Mouse (Mus musculus) R1 (cell line): ENCODE measurements at regions not wholly inside any gene's neighbourhood (a gene's known extent, or its start where the extent isn't known, plus 50 kb on each side); places are given as distances from the start of the nearest gene placed in this dataset.

Source experiments
- DNase-seq: peaks from one replicate; pipeline ENCODE4 v3.0.0-alpha.2; 2018; ENCODE audit warnings: low read depth, low spot score

DNA sequence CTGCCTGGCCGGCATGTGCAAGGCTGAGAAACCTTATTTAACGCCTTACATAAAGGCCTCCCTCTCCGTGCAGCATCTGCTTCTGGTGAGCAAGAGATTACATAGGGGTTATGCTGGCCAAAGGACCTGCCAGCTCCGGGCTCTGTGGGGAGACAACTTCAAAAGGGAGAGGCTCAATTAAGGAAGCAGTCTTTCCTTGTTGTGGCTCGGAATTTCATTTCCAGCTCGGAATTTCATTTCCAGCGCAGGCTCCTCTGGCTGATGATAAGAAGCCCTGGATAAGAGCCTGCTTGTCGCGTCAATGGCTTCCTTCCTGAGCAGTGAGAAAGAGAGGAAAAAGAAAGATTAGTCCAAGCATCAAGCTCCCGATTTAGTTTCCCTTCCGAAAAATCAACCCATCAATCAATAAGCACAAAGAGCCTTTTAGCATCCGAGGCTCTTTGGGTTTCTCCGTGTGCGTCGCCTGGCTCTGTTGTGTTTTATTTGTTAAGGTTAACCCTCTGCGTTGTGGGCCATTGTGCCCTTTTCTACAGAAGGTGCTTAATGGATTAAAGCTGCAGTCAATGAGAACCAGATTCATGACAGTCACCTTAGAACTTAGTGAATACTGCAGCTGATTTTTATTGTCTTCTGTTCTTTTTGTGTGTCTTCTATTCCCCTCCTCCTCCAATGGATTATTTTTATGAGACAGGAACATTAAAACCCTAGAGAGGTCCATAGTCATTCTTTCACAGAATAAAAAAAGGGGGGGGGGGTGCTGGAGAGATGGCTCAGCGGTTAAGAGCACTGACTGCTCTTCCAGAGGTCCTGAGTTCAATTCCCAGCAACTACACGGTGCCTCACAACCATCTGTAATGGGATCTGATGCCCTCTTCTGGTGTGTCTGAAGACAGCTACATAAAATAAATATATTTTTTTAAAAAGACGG is 218.3 kb downstream of the Myo1b start:
- no peak for DNase-seq

GRCm38 (mm10) chr1:51696471-51696870 is 218.2 kb upstream of the Nabp1 start:
- DNase-seq: no peak

DNA sequence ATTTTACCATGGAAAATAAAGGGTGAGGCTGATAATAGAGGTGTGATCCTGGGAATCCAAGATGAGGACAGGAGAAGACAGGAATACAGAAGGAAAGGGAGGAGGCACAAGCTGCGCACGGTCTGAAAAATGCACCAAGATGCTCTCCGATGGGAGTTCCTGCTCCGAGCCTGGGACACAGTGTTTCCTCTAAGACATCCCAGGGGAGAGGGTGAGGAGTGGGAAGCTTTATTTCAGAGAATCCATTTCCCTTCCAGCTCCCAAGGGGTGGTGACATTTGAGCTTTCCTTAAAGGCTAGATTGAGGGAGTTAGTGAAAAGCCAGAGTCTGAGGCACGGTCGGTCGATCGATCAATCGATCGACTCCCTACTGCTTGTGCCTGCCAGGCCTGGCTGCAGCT is 212.7 kb upstream of the Nabp1 start:
- DNase-seq: no peak

DNA sequence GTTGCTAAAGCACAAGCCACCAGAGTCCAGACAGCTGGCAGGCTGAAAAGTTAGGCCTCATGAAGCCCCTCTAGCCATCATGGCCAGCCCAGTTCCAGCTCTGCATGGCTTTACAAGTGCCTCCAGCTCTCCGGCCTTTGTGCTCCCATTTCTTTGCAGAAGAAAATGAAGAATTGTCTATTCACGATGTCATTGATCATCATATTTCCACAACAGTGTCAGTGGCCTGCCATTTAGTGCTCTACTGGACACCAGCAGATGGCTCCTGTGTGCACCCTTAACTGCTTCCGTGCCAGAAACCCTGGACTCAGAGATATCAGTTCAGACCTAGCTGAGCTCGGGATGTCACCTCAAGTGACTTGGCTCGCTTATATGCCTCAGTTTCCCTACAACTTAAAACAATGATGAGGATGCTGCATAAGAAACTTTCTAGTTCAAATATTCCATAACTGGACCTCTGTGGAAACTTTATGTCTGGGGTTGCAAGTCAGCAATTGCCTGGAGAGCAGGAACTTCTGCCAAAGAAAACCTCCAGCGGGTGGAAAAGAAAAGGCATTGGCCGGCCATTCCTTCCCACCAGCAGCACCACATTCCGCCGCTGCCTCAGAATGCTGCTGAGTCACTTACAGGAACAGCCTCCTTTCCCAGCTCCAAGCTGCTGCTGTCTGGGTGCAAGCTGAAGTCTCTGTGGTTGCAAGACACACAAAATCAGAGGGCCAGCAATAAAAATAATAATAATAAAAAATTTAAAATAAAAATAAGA is 211.4 kb upstream of the Nabp1 start:
- DNase-seq: no peak

- DNase-seq: no peak
These were observed 210.7 kb upstream of the Nabp1 start for GRCm38 (mm10) chr1:51688946-51689345.

DNA sequence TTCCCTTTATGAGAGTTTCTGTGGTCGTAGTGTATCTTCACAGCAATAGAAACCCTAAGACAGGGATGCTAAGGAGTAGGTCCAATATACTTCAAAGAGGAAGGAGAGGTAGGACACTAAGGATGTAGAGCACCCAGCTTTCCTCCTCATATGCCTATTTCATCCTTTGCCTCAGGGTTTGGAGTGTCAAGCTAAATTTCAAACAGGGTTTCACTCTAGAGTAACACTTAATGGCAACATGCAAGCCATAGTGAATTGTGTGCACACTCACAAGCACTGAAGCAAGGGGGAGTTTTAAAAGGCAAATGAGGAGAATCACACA is 210.0 kb upstream of the Nabp1 start:
- DNase-seq: no peak

- DNase-seq: peak; percentile 72
These were observed 209.4 kb upstream of the Nabp1 start for GRCm38 (mm10) chr1:51687484-51688223.

GRCm38 (mm10) chr1:51686759-51687158 is 208.5 kb upstream of the Nabp1 start:
- no peak for DNase-seq

DNA sequence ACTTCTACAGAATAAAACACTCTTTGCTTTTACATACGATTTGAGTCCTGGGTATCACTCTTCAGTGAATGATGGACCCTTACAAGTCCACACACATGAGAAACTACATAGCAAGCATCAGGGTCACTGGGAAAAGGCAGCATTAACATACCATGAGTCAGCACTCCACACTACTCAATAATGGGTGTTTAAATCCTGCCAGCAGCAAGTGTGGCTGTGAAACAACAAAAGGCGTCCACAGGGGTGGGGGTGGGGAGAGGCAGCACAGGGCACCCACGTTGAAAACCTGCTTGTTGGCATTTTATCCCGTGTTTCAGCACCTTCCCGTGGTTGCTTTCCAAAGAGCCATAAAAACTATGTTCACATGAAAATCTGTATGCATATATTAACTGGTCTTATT is 204.0 kb upstream of the Nabp1 start:
- DNase-seq: peak; percentile 35

- DNase-seq: peak; percentile 27
These were observed 203.6 kb upstream of the Nabp1 start for GRCm38 (mm10) chr1:51681872-51682271.

DNA sequence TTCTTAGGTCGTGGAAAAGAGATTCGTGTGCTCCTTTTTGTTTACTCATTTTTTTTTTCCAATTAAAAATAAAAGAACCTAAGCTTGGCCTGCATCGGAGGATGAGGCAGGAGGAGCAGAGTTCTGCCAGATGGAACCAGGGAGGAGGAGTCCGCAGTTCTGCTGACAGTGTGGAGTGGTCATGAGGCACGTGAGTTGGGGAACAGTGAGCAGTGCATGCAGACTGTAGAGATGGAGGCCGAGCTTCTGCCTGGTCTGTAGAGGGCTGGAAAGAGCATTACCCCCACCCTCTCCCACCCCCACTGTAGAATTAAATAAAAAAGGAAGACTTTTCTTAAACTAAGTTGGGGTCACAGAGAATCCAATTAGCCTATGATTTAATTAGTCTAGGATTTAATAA is 202.5 kb upstream of the Nabp1 start:
- no peak for DNase-seq

GRCm38 (mm10) chr1:51678290-51678928 is 200.2 kb upstream of the Nabp1 start:
- peak; percentile 30 for DNase-seq

GRCm38 (mm10) chr1:51677802-51678201 is 199.6 kb upstream of the Nabp1 start:
- no peak for DNase-seq

GRCm38 (mm10) chr1:51671691-51672090 is 193.5 kb upstream of the Nabp1 start:
- DNase-seq: no peak

- DNase-seq: no peak
These were observed 193.1 kb upstream of the Nabp1 start for GRCm38 (mm10) chr1:51671287-51671686.

DNA sequence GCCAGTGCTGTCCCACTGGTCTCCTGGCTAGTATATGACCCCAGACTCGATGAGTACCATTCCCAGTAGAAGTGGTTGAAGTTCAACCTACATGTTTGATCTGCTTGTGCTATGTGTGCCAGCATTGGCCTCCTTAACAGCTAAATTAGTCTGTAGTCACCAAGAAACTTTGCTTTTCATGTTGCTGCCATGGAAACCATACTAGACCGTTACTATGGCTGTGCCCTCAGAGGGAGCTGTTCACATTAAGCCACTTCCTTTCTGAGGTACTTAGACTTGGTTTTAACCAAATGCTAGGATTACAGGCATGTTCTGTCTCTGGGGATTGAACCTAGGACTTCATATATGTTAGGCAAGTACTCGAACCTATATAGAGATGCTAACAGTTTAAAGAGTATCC is 191.8 kb upstream of the Nabp1 start:
- peak; percentile 31 for DNase-seq

DNA sequence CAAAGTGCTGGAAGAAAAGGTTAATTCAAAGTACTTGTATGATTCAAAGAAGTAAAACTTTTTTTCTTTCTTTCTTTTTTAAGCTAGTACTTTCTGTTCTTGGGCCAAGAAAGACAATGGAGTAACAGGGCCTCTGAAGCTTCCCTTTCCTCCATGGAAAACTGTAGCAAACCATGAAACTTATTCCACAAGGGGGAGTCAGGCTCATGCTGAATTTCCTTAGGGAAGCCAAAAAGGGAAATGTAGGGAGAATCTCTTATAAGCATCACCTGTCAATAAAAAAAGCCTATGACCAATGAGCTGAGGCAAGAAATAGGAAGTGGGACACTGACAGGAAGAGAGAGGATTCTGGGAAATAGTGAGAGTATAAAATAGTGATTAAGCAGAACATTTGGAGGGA is 190.7 kb upstream of the Nabp1 start:
- DNase-seq: peak; percentile 30

DNA sequence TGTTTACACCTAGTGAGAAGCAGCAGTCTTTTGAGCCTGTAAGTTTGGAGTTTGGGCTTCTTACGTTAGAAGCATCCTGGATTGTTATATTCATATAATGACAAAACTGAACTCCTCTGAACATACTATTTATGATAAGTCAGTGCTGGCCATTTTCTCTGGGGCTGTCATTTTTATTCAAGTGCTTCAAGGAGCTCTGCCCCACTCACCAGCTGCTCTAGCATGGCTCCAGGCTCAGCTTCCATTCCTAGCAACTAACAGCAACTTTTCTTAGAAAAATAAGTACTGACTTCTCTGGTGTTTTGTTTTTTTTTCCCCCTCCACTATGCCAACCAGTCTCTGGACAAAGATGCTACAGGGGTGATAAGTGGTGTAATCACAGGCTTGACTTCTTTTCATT is 182.3 kb upstream of the Nabp1 start:
- no peak for DNase-seq

DNA sequence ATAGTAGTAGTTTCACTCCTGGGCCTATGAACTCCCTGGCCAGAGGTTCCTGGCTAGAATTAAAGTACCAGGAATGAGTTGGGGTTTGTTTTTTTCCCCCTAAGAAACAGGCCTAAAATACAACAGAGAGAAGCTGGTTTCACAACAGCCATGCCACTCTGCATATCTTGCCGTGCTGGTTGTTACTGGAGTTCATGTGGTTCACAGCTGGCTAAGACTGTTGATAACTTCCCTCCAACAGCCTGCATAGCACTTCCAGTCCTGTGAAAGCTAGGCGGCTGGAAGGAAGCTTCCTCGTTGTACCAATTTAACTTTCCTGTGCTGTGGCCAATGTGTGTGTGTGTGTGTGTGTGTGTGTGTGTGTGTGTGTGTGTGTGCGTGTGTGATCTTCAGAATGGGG is 179.0 kb upstream of the Nabp1 start:
- no peak for DNase-seq

DNA sequence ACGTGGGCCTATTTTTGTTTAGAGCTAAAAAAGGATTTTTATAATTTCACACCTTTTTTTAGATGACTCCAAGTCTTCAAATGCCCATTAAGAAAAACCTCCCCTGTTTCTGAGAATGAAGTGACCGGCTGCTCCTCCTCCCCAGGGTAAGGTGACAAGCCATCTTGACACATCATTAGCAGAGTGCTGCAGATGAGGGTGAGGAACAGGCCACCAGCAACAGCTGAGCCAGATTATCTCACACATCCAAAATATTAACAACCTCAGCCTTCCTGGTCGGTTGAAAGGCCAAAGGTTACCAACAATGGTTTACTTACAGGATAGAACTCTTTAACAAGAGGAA is 172.4 kb upstream of the Nabp1 start:
- no peak for DNase-seq

DNA sequence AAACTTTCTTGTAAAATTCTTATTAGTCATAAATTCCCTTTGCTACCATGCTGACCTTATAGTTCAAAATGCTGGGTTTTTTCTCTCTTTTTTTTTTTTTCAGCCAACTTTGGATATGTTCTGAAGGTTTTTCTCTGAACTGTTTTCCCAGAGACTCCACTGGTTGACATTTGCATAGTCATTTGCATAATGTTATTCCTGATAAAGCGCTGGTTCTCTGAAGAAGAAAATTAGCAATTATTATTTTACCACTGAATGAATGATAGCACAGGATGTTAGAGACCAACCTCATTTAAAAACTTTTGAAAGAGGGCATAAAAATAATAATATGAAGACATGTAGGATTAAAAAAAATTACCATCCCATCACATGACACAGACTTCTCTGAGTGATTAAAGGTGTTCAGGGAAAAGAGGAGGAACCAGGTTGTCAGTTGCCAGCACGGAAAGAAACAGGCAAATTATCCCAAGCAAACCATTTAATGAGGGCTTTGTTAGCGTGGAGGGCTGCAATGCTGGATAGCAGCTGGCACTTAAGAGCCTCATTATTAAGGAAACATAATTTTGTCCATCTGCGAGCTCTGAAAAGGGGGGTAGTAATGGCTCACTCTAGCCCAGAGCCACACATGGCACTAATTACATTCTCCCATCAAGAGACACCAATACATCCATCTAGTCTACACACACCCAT is 171.9 kb upstream of the Nabp1 start:
- no peak for DNase-seq
